Mouse (Mus musculus): Measurements from ENCODE around the gene Dcun1d4.
"Not testable (repeated sequence)": the region's sequence is repeated elsewhere in the genome, so short reads cannot be mapped to it uniquely, and the experiment has no call there.

Dcun1d4 gene

GRCm38 (mm10) chr5:73480700-73481099 lies at the start of gene Dcun1d4:
Dcun1d4 (plus strand) TSS chr5:73481000.
- no peak for DNase-seq (ENCODE audit: low read depth, low spot score)

DNA sequence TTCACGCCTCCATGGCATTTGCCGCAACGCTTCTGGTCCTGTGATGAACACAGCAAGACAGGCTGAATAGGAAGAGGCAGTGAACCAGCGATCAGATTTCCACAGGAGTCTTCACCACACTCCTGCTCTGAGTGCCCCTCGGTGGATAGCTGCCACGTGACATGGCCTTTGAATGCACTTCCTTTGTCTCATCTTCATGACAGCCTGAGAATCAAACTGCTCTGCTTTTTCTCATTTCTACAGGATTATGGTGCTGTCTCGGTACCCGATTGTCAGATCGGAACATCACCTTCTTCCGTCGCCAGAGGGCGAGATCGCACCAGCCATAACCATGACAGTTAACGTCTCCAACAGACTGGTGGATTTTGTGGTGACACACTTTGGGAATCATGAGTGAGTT lies 49.2 kb upstream of the Dcun1d4 start:
- peak; percentile 39 for DNase-seq (ENCODE audit: low read depth, low spot score)

GRCm38 (mm10) chr5:73432805-73433204 lies 48.0 kb upstream of the Dcun1d4 start:
- DNase-seq (ENCODE audit: low read depth, low spot score), result no peak

DNA sequence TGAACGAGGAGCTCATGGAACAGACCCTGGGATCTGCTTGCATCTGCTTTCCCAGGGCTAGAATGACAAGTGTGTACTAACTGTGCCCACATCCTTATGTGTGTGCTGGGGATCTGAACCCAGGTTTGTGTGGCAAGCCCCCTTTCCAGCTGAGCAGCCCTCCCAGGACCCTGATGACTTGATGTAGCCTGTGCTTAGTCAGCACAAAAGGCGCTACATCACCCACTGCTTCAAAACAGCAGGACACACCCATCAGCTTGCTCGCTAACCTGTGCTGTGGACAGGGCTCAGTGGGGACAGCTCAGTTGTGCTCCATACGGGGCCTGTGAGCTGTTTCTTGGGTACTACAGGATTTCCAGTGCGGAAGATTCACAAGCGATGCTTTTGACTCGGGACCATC lies 46.0 kb upstream of the Dcun1d4 start:
- DNase-seq (ENCODE audit: low read depth, low spot score), result no peak

GRCm38 (mm10) chr5:73442176-73442575 lies 38.6 kb upstream of the Dcun1d4 start:
- DNase-seq (ENCODE audit: low read depth, low spot score), result no peak

DNA sequence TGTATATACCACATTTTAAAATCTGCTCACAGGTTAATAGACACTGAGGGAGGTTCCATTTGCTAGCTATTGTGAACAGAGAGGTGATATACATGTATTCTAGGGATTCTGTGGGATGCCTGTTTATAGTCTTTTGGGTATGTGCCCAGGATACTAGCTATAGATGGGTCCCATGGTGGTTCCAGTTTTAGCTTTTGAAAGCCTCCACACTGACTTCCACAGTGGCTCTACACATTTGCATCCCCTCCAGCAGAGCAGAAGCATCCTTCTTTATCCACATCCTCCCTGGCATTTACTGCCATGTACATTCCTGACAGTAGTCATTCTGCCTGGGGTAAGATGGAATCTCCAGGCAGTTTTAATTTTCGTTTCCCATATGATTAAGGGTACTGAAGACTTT lies 30.5 kb upstream of the Dcun1d4 start:
- DNase-seq (ENCODE audit: low read depth, low spot score), result no peak

GRCm38 (mm10) chr5:73454502-73455306 lies 26.1 kb upstream of the Dcun1d4 start:
- DNase-seq (ENCODE audit: low read depth, low spot score), result no peak

- DNase-seq (ENCODE audit: low read depth, low spot score), result no peak
Observed at GRCm38 (mm10) chr5:73455307-73455687, 25.5 kb upstream of the Dcun1d4 start.

- DNase-seq (ENCODE audit: low read depth, low spot score), result no peak
Observed at GRCm38 (mm10) chr5:73468462-73469433, 12.1 kb upstream of the Dcun1d4 start.

DNA sequence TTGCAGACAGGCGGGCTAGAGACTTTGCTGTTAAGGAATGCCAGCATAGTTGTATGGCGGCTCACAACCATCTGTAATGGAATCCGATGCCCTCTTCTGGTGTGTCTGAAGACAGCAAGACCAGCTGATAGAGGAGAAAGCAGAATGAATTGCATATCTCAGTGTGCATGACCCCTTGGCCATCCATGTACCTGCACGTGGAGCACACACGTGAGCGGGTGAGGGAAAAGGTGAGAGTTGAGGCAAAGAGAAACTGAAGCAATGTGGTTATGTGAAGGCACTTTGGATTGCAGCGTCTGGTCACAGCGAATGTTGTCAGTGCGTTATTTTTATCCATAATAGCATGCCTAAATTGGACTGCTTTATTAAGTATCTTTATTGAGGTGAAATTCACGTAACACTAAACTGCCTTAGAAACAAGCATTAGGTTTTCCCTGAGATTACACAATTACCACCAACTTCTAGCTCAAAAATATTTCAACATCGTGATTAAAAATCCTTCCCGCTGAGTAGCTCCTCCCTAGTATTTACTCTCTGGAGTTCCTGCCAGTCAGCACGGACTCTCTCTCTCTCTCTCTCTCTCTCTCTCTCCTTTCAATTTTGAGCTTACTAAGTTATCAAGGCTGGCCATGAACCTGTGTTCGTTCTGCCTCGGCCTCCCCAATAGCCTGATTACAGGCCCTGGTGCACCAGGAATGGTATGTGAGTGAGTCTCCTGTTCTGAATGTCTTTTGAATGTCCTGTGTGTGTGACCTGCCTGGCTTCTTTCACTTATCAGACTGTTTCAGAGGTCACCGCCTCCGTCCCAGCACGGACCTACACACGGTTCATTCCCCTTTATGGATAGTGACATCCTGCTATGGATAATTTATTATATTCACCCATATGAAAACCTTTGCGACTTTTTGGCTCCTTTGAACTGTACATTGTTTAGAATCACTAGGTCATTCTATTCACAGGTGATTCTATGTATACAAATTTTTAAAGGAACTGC lies 6.1 kb upstream of the Dcun1d4 start:
- DNase-seq (ENCODE audit: low read depth, low spot score), result no peak

DNA sequence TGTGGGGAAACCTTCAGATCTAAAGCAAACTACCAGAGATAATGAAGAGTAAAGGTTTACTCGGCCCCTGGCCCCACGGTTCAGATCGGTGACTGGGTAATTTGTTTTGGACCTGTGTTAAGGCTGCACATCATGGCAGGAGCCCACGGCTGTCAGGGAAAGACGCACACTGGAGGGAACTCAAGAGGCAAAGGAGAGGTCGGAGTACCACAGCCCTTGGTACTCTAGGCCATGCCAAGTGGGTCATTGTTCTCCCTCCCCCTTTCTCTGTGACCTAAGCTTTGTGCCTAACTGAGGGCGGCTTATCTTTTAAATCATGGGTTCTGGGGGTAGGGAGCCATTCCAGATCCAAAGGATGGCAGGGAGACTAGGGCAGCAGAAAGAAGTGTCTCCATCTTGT lies 601 bp downstream of the Dcun1d4 start:
- DNase-seq (ENCODE audit: low read depth, low spot score), result no peak

- not testable (repeated sequence) for DNase-seq (ENCODE audit: low read depth, low spot score)
Observed at GRCm38 (mm10) chr5:73482381-73482780, 1.6 kb downstream of the Dcun1d4 start.

DNA sequence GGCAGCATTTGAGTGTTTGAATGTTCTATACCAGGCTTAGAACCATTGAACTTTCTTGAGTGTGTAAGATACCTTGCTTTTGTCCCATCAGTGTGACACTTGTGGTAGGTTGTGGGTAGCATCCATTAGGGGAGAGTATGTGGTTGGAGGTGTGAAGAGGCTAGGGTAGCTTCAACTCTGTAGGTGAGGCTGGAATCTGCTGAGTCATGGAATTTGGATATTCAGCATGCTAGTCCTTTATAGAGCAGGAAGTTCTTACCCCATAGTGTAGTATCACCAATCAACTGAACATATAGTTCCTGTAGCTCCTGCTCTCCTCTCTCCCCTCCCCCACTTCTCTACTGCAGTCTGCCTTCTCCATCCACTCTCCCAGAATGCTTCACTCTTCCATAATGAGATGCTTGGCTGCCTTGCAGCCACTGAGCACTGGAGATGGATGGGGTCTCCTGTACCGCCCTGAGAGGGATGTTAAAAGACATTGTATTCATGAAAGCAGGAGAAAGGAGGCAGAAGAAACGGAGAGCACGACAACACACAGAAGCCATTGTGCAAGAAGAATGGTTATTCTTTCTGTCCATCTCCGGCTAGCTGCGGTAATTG lies 3.3 kb downstream of the Dcun1d4 start:
- DNase-seq (ENCODE audit: low read depth, low spot score), result no peak

DNA sequence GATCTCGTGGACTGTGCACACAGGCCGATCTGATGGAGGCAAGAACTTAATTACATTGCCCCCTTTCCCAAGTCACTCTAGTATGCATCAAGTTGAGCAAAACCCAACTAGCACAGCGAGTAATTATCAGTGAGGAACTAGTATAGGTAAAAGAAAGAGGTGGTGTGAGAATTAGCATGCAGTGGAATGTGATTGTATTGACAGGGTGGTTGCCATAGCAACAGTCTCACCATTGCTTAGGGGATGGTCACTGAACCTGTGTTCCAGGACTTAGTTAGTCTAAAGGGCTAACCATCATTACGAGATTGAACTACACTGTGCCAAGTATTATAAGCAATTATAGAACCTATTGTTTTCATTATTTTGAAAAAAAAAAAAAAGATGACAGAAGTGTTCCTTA lies 5.7 kb downstream of the Dcun1d4 start:
- peak; percentile 32 for DNase-seq (ENCODE audit: low read depth, low spot score)

- DNase-seq (ENCODE audit: low read depth, low spot score), result no peak
Observed at GRCm38 (mm10) chr5:73489915-73490314, 9.1 kb downstream of the Dcun1d4 start.

DNA sequence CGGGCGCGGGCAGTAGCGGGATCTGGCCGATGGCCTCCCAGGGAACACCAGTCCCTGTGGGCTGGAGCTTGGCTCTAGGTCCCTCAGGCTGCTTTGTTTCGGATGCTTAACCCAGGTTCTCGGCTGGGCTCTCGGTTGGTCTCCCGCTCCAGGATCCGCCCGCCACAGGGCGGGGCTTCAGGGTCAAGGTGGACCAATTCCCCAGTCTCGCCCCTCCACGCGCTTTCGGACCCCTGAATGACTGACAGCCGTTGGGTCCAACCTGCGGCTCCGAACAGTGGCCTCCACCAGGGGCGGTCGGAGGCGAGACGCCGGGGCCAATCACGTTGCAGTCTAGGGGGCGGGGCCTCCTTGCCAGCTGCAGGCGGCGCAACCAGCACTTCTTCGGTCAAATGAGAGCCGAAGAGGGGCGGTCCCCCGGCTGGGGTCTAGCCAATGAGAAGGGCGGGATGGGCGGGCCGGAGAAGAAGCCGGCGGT lies 9.8 kb downstream of the Dcun1d4 start:
- DNase-seq (ENCODE audit: low read depth, low spot score), result peak; percentile 99

GRCm38 (mm10) chr5:73491074-73491836 lies 10.5 kb downstream of the Dcun1d4 start:
- no peak for DNase-seq (ENCODE audit: low read depth, low spot score)

- DNase-seq (ENCODE audit: low read depth, low spot score), result peak; percentile 93
Observed at GRCm38 (mm10) chr5:73491837-73492720, 11.3 kb downstream of the Dcun1d4 start.

DNA sequence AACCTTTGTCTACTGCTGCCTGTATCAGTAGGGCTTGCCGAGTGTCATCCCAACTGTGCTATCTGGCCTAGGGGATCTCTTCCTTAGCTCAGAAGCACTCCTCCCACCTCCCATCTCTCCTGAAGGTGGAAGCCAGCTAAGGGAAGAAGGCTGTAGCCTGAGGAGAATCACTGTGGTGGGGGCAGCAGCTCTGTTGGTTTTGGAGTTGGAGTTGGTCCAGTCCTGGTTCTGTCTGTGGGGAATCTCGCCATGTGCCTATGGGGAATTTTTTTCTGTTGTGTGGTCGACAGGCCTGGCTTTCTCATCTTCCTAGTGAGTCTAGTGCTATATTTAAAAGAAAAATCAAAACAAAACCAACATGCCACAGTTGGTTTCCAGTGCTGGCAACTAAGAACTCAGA lies 16.6 kb downstream of the Dcun1d4 start:
- DNase-seq (ENCODE audit: low read depth, low spot score), result no peak
